Mouse (Mus musculus): ENCODE data around the gene Tcf7.

Gene Tcf7

GRCm38 (mm10) chr11:52282774-52283595 is at the start of gene Tcf7:
TSS of gene Tcf7 (minus strand) at chr11:52283014.
- in situ Hi-C loops (cut with MboI; ENCODE audit: unreplicated experiment in 2 of 2), result no loop called here

GRCm38 (mm10) chr11:52327313-52327712 is 44.5 kb upstream of the Tcf7 start:
- in situ Hi-C loops (cut with MboI; ENCODE audit: unreplicated experiment in 2 of 2), result loop anchor here in 1 of 2 experiments (25.0 kb wide), 1 partner anchor 515 kb away; no protein-coding TSS in a partner anchor

- in situ Hi-C loops (cut with MboI; ENCODE audit: unreplicated experiment in 2 of 2), result loop anchor here in 1 of 2 experiments (25.0 kb wide), 1 partner anchor 512 kb away; no protein-coding TSS in a partner anchor
These were observed 41.9 kb upstream of the Tcf7 start for GRCm38 (mm10) chr11:52324442-52325367.

- in situ Hi-C loops (cut with MboI; ENCODE audit: unreplicated experiment in 2 of 2), result no loop called here
These were observed 38.7 kb upstream of the Tcf7 start for GRCm38 (mm10) chr11:52321540-52321939.

GRCm38 (mm10) chr11:52320529-52320928 is 37.7 kb upstream of the Tcf7 start:
- in situ Hi-C loops (cut with MboI; ENCODE audit: unreplicated experiment in 2 of 2), result no loop called here

GRCm38 (mm10) chr11:52319664-52320063 is 36.9 kb upstream of the Tcf7 start:
- in situ Hi-C loops (cut with MboI; ENCODE audit: unreplicated experiment in 2 of 2), result no loop called here

GRCm38 (mm10) chr11:52318445-52318844 is 35.6 kb upstream of the Tcf7 start:
- in situ Hi-C loops (cut with MboI; ENCODE audit: unreplicated experiment in 2 of 2), result no loop called here

GRCm38 (mm10) chr11:52314102-52314793 is 31.4 kb upstream of the Tcf7 start:
- in situ Hi-C loops (cut with MboI; ENCODE audit: unreplicated experiment in 2 of 2), result no loop called here

GRCm38 (mm10) chr11:52310709-52311108 is 27.9 kb upstream of the Tcf7 start:
- in situ Hi-C loops (cut with MboI; ENCODE audit: unreplicated experiment in 2 of 2), result no loop called here

- in situ Hi-C loops (cut with MboI; ENCODE audit: unreplicated experiment in 2 of 2), result no loop called here
These were observed 26.7 kb upstream of the Tcf7 start for GRCm38 (mm10) chr11:52309487-52309886.

GRCm38 (mm10) chr11:52306431-52306830 is 23.6 kb upstream of the Tcf7 start:
- in situ Hi-C loops (cut with MboI; ENCODE audit: unreplicated experiment in 2 of 2), result no loop called here

GRCm38 (mm10) chr11:52305266-52305665 is 22.5 kb upstream of the Tcf7 start:
- in situ Hi-C loops (cut with MboI; ENCODE audit: unreplicated experiment in 2 of 2), result no loop called here

GRCm38 (mm10) chr11:52302668-52303067 is 19.9 kb upstream of the Tcf7 start:
- in situ Hi-C loops (cut with MboI; ENCODE audit: unreplicated experiment in 2 of 2), result no loop called here

- in situ Hi-C loops (cut with MboI; ENCODE audit: unreplicated experiment in 2 of 2), result loop anchor here (5.0 kb wide), 3 partner anchors 37 to 43 kb away; no protein-coding TSS in a partner anchor
These were observed 16.9 kb upstream of the Tcf7 start for GRCm38 (mm10) chr11:52299687-52300086.

GRCm38 (mm10) chr11:52298955-52299354 is 16.1 kb upstream of the Tcf7 start:
- in situ Hi-C loops (cut with MboI; ENCODE audit: unreplicated experiment in 2 of 2), result loop anchor here (5.0 kb wide), 3 partner anchors 37 to 43 kb away; no protein-coding TSS in a partner anchor

GRCm38 (mm10) chr11:52297352-52297751 is 14.5 kb upstream of the Tcf7 start:
- in situ Hi-C loops (cut with MboI; ENCODE audit: unreplicated experiment in 2 of 2), result loop anchor here (5.0 kb wide), 3 partner anchors 35 to 45 kb away; no protein-coding TSS in a partner anchor

GRCm38 (mm10) chr11:52294103-52294502 is 11.3 kb upstream of the Tcf7 start:
- in situ Hi-C loops (cut with MboI; ENCODE audit: unreplicated experiment in 2 of 2), result no loop called here

- in situ Hi-C loops (cut with MboI; ENCODE audit: unreplicated experiment in 2 of 2), result no loop called here
These were observed 10.1 kb upstream of the Tcf7 start for GRCm38 (mm10) chr11:52292894-52293293.

GRCm38 (mm10) chr11:52292346-52292745 is 9.5 kb upstream of the Tcf7 start:
- in situ Hi-C loops (cut with MboI; ENCODE audit: unreplicated experiment in 2 of 2), result no loop called here

GRCm38 (mm10) chr11:52286958-52287305 is 4.1 kb upstream of the Tcf7 start:
- in situ Hi-C loops (cut with MboI; ENCODE audit: unreplicated experiment in 2 of 2), result no loop called here
